Mouse (Mus musculus): ENCODE measurements around the gene Shisa3. TPM values are rescaled to one million over a fixed set of nuclear protein-coding genes. Genes with fewer than 3 reads are reported as not detected.

The Shisa3 gene
- polyA plus RNA-seq (2015; fragmentation: Nextera tagmentation; extraction: Ambion mirVana) = 2.1 and 2.2 TPM in 2 replicates

- Histone ChIP-seq H3K9ac (ENCODE audit: low read length) (peak within 1 kb of the TSS; percentile 55), H3K27ac (ENCODE audit: low read length) (no peak within 1 kb of the TSS), H3K4me1 (replicated peaks; ENCODE audit: control insufficient read depth, insufficient read depth, low read length) (peaks cover 16% of the 10 kb centered on the region), H3K9me3 (ENCODE audit: control insufficient read depth, low read length) (no peaks in the 10 kb centered on the region), H3K36me3 (ENCODE audit: control insufficient read depth, insufficient read depth, low read length) (no peaks in the 10 kb centered on the region), H3K4me3 (ENCODE audit: low read length) (peak within 1 kb of the TSS; percentile 62), H3K27me3 (ENCODE audit: control insufficient read depth, insufficient read depth, low read depth, low read length) (peaks cover 49% of the 10 kb centered on the region), H3K4me2 (ENCODE audit: low read depth, low read length) (peak within 1 kb of the TSS; percentile 98)
- under 1% methylated on average over 79 of the region's 86 CpGs for WGBS
- peak; percentile 77 for ATAC-seq (ENCODE audit: low read depth)
Observed at GRCm38 (mm10) chr5:67607804-67608673, at the start of gene Shisa3. TSS of gene Shisa3 (plus strand) at chr5:67607882.

- Histone ChIP-seq H3K9me3 (ENCODE audit: control insufficient read depth, low read length) (no peaks in the 10 kb centered on the region), H3K27me3 (ENCODE audit: control insufficient read depth, insufficient read depth, low read depth, low read length) (no peaks in the 10 kb centered on the region), H3K4me2 (ENCODE audit: low read depth, low read length) (no peak overlapping the region), H3K9ac (ENCODE audit: low read length) (no peak overlapping the region), H3K4me3 (ENCODE audit: low read length) (no peak overlapping the region), H3K4me1 (replicated peaks; ENCODE audit: control insufficient read depth, insufficient read depth, low read length) (no peaks in the 10 kb centered on the region), H3K36me3 (ENCODE audit: control insufficient read depth, insufficient read depth, low read length) (no peaks in the 10 kb centered on the region), H3K27ac (ENCODE audit: low read length) (no peak overlapping the region)
- ATAC-seq (ENCODE audit: low read depth) = no peak
- 64% methylated on average over 4 of the region's 4 CpGs for WGBS
Observed at GRCm38 (mm10) chr5:67558644-67559043, 49.0 kb upstream of the Shisa3 start.

GRCm38 (mm10) chr5:67559063-67559462, 48.6 kb upstream of the Shisa3 start:
- no peaks in the 10 kb centered on the region for H3K27me3 ChIP-seq (ENCODE audit: control insufficient read depth, insufficient read depth, low read depth, low read length)
- H3K9ac ChIP-seq (ENCODE audit: low read length) = no peak overlapping the region
- no peaks in the 10 kb centered on the region for H3K9me3 ChIP-seq (ENCODE audit: control insufficient read depth, low read length)
- H3K36me3 ChIP-seq (ENCODE audit: control insufficient read depth, insufficient read depth, low read length) = no peaks in the 10 kb centered on the region
- WGBS = 88% methylated on average over 3 of the region's 3 CpGs
- H3K4me2 ChIP-seq (ENCODE audit: low read depth, low read length) = no peak overlapping the region
- ATAC-seq (ENCODE audit: low read depth) = no peak
- H3K27ac ChIP-seq (ENCODE audit: low read length) = no peak overlapping the region
- H3K4me1 ChIP-seq (replicated peaks; ENCODE audit: control insufficient read depth, insufficient read depth, low read length) = no peaks in the 10 kb centered on the region
- H3K4me3 ChIP-seq (ENCODE audit: low read length) = no peak overlapping the region

- Histone ChIP-seq H3K36me3 (ENCODE audit: control insufficient read depth, insufficient read depth, low read length) (no peaks in the 10 kb centered on the region), H3K27me3 (ENCODE audit: control insufficient read depth, insufficient read depth, low read depth, low read length) (no peaks in the 10 kb centered on the region), H3K4me2 (ENCODE audit: low read depth, low read length) (no peak overlapping the region), H3K9me3 (ENCODE audit: control insufficient read depth, low read length) (no peaks in the 10 kb centered on the region), H3K9ac (ENCODE audit: low read length) (no peak overlapping the region), H3K27ac (ENCODE audit: low read length) (no peak overlapping the region), H3K4me3 (ENCODE audit: low read length) (no peak overlapping the region), H3K4me1 (replicated peaks; ENCODE audit: control insufficient read depth, insufficient read depth, low read length) (peaks cover 19% of the 10 kb centered on the region)
- 29% methylated on average over 6 of the region's 6 CpGs for WGBS
- peak; percentile 86 for ATAC-seq (ENCODE audit: low read depth)
Observed at GRCm38 (mm10) chr5:67572552-67573155, 35.0 kb upstream of the Shisa3 start.

GRCm38 (mm10) chr5:67574039-67574438, 33.6 kb upstream of the Shisa3 start:
- H3K9me3 ChIP-seq (ENCODE audit: control insufficient read depth, low read length) = no peaks in the 10 kb centered on the region
- H3K4me3 ChIP-seq (ENCODE audit: low read length) = no peak overlapping the region
- peaks cover 19% of the 10 kb centered on the region for H3K4me1 ChIP-seq (replicated peaks; ENCODE audit: control insufficient read depth, insufficient read depth, low read length)
- H3K9ac ChIP-seq (ENCODE audit: low read length) = no peak overlapping the region
- peak; percentile 72 for ATAC-seq (ENCODE audit: low read depth)
- no peaks in the 10 kb centered on the region for H3K36me3 ChIP-seq (ENCODE audit: control insufficient read depth, insufficient read depth, low read length)
- no peaks in the 10 kb centered on the region; the same call in 1 of the 2 replicates for H3K27me3 ChIP-seq (ENCODE audit: control insufficient read depth, insufficient read depth, low read depth, low read length)
- no peak overlapping the region for H3K4me2 ChIP-seq (ENCODE audit: low read depth, low read length)
- peak overlapping the region; percentile 36; the same call in 1 of the 2 replicates for H3K27ac ChIP-seq (ENCODE audit: low read length)
- WGBS = 54% methylated on average over 9 of the region's 9 CpGs

- no peak overlapping the region for H3K9ac ChIP-seq (ENCODE audit: low read length)
- H3K9me3 ChIP-seq (ENCODE audit: control insufficient read depth, low read length) = no peaks in the 10 kb centered on the region
- 44% methylated on average over 2 of the region's 2 CpGs for WGBS
- H3K27me3 ChIP-seq (ENCODE audit: control insufficient read depth, insufficient read depth, low read depth, low read length) = no peaks in the 10 kb centered on the region; the same call in 1 of the 2 replicates
- no peak overlapping the region for H3K27ac ChIP-seq (ENCODE audit: low read length)
- H3K4me2 ChIP-seq (ENCODE audit: low read depth, low read length) = no peak overlapping the region
- no peaks in the 10 kb centered on the region for H3K36me3 ChIP-seq (ENCODE audit: control insufficient read depth, insufficient read depth, low read length)
- H3K4me1 ChIP-seq (replicated peaks; ENCODE audit: control insufficient read depth, insufficient read depth, low read length) = peaks cover 19% of the 10 kb centered on the region
- H3K4me3 ChIP-seq (ENCODE audit: low read length) = no peak overlapping the region
- ATAC-seq (ENCODE audit: low read depth) = no peak
Observed at GRCm38 (mm10) chr5:67575705-67576104, 32.0 kb upstream of the Shisa3 start.

- ATAC-seq (ENCODE audit: low read depth) = no peak
- no peak overlapping the region for H3K27ac ChIP-seq (ENCODE audit: low read length)
- H3K9ac ChIP-seq (ENCODE audit: low read length) = no peak overlapping the region
- no peaks in the 10 kb centered on the region for H3K9me3 ChIP-seq (ENCODE audit: control insufficient read depth, low read length)
- peaks cover 3% of the 10 kb centered on the region; the same call in 1 of the 2 replicates for H3K4me1 ChIP-seq (replicated peaks; ENCODE audit: control insufficient read depth, insufficient read depth, low read length)
- WGBS = 46% methylated on average over 6 of the region's 6 CpGs
- H3K27me3 ChIP-seq (ENCODE audit: control insufficient read depth, insufficient read depth, low read depth, low read length) = no peaks in the 10 kb centered on the region; the same call in 1 of the 2 replicates
- H3K4me3 ChIP-seq (ENCODE audit: low read length) = no peak overlapping the region
- no peak overlapping the region for H3K4me2 ChIP-seq (ENCODE audit: low read depth, low read length)
- no peaks in the 10 kb centered on the region for H3K36me3 ChIP-seq (ENCODE audit: control insufficient read depth, insufficient read depth, low read length)
Observed at GRCm38 (mm10) chr5:67579725-67580633, 27.7 kb upstream of the Shisa3 start.

GRCm38 (mm10) chr5:67595070-67595469, 12.6 kb upstream of the Shisa3 start:
- Histone ChIP-seq H3K36me3 (ENCODE audit: control insufficient read depth, insufficient read depth, low read length) (no peaks in the 10 kb centered on the region), H3K27ac (ENCODE audit: low read length) (no peak overlapping the region), H3K4me3 (ENCODE audit: low read length) (no peak overlapping the region), H3K9ac (ENCODE audit: low read length) (no peak overlapping the region), H3K27me3 (ENCODE audit: control insufficient read depth, insufficient read depth, low read depth, low read length) (no peaks in the 10 kb centered on the region), H3K9me3 (ENCODE audit: control insufficient read depth, low read length) (no peaks in the 10 kb centered on the region), H3K4me2 (ENCODE audit: low read depth, low read length) (no peak overlapping the region), H3K4me1 (replicated peaks; ENCODE audit: control insufficient read depth, insufficient read depth, low read length) (no peaks in the 10 kb centered on the region)
- ATAC-seq (ENCODE audit: low read depth) = peak; percentile 85
- WGBS = 58% methylated on average over 1 of the region's 1 CpGs
